Mouse (Mus musculus): ENCODE data around the gene Ddx42. TPM values are rescaled to one million over a fixed set of nuclear protein-coding genes. Genes with fewer than 3 reads are reported as not detected.

The Ddx42 gene
- polyA plus RNA-seq, 1 experiment, result 22.0 TPM

DNA sequence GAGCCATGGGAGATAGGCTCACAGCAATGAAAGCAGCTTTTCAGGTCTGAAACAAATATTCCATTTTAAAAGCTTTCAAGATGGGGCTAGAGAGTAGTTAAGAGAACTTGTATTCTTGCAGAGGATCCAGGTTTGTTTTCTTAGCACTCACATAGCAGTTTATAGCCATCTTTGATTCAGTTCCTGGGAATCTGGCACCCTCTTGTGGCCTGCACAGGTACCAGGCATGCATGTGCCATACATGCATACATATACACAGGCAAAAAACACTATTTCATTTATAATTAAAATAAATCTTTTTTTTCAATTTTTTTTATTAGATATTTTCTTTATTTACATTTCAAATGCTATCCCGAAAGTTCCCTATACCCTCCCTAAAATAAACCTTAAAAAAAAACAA lies 30.1 kb downstream of the Ddx42 start:
- Histone ChIP-seq H3K27me3 (ENCODE audit: control insufficient read depth, insufficient read depth, insufficient read length) (no peaks in the 10 kb centered on the region), H3K79me2 (ENCODE audit: control insufficient read depth, insufficient read depth) (no peaks in the 10 kb centered on the region), H3ac (ENCODE audit: control insufficient read depth, insufficient read length) (no peak overlapping the region), H3K36me3 (ENCODE audit: control insufficient read depth, insufficient read depth) (peaks cover 95% of the 10 kb centered on the region), H3K4me2 (ENCODE audit: low read depth) (no peak overlapping the region), H3K4me3 (no peak overlapping the region)
- TF ChIP-seq SRF (IDR thresholded peaks at IDR 0.05; ENCODE audit: control insufficient read depth, insufficient read length, low read depth) (no peak), TCF12 (IDR thresholded peaks at IDR 0.05; ENCODE audit: insufficient read depth, poor library complexity, severe bottlenecking) (no peak), POLR2A (IDR thresholded peaks at IDR 0.05; ENCODE audit: insufficient read length, low read depth) (no peak), CEBPB (IDR thresholded peaks at IDR 0.05; ENCODE audit: insufficient read depth, poor library complexity, severe bottlenecking) (no peak), REST (IDR thresholded peaks at IDR 0.05; ENCODE audit: insufficient read depth, insufficient read length) (no peak), MAX (IDR thresholded peaks at IDR 0.05; ENCODE audit: low read depth) (no peak), MYOG (IDR thresholded peaks at IDR 0.05; ENCODE audit: control insufficient read depth in 1 of 3, insufficient read depth in 1 of 3, insufficient read length in 2 of 3, low read depth in 2 of 3) (no peak), E2F4 (IDR thresholded peaks at IDR 0.05; ENCODE audit: insufficient read depth) (no peak), MYOD1 (IDR thresholded peaks at IDR 0.05; ENCODE audit: control insufficient read depth in 1 of 3, insufficient read length in 2 of 3, low read depth in 2 of 3) (no peak), USF1 (IDR thresholded peaks at IDR 0.05; ENCODE audit: low read depth) (no peak)

DNA sequence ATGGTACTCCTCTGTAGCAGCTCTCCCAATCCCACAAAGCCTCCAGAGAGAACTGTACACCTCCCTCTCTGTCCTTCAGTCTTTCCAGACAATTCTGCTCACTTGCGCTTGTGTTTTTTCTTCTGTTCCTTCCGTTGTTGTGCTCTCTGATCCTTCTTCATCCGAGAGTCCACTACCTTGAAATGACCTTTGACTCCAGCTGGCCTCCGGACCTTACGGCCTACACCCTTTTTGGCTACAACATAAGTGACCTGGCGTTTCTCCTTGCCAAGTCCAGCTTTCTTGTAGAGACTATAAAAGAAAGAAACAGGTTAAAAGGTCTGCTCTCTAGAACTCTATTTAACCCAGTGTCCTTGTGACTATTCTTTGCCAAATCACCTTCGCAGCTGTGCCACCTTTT lies 32.6 kb downstream of the Ddx42 start:
- peaks cover 84% of the 10 kb centered on the region for H3K36me3 ChIP-seq (ENCODE audit: control insufficient read depth, insufficient read depth)
- peaks cover 5% of the 10 kb centered on the region for H3K79me2 ChIP-seq (ENCODE audit: control insufficient read depth, insufficient read depth)
- no peak overlapping the region for H3K4me2 ChIP-seq (ENCODE audit: low read depth)
- no peak overlapping the region for H3ac ChIP-seq (ENCODE audit: control insufficient read depth, insufficient read length)
- H3K27me3 ChIP-seq (ENCODE audit: control insufficient read depth, insufficient read depth, insufficient read length), result no peaks in the 10 kb centered on the region
- no peak overlapping the region for H3K4me3 ChIP-seq
- TF ChIP-seq MAX (IDR thresholded peaks at IDR 0.05; ENCODE audit: low read depth), result no peak
- no peak for TF ChIP-seq SRF (IDR thresholded peaks at IDR 0.05; ENCODE audit: control insufficient read depth, insufficient read length, low read depth)
- TF ChIP-seq TCF12 (IDR thresholded peaks at IDR 0.05; ENCODE audit: insufficient read depth, poor library complexity, severe bottlenecking), result no peak
- TF ChIP-seq MYOD1 (IDR thresholded peaks at IDR 0.05; ENCODE audit: control insufficient read depth in 1 of 3, insufficient read length in 2 of 3, low read depth in 2 of 3), result no peak
- TF ChIP-seq POLR2A (IDR thresholded peaks at IDR 0.05; ENCODE audit: insufficient read length, low read depth), result no peak
- no peak for TF ChIP-seq USF1 (IDR thresholded peaks at IDR 0.05; ENCODE audit: low read depth)
- no peak for TF ChIP-seq MYOG (IDR thresholded peaks at IDR 0.05; ENCODE audit: control insufficient read depth in 1 of 3, insufficient read depth in 1 of 3, insufficient read length in 2 of 3, low read depth in 2 of 3)
- no peak for TF ChIP-seq TCF3 (IDR thresholded peaks at IDR 0.05; ENCODE audit: insufficient read length, low read depth)
- TF ChIP-seq POLR2AphosphoS2 (IDR thresholded peaks at IDR 0.05; ENCODE audit: insufficient read length, low read depth), result no peak

DNA sequence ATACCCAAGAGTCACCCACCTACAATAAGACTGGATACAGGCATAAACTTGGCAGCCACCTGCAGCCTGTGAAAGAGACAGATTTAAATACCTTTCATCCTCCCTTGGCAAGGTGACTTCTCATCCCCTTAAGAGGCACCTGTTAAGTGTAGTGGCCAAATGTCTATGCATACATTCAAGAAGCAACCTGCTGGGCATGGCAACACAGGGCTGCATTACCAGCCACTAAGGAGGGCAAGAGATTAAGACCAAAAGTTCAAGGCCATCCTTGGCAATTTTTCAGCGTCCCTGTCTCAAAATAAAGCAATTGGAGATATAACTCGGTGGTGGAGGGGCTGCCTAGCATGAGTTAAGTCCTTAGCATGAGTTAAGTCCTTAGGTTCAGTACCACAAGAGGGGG lies 38.0 kb downstream of the Ddx42 start:
- Histone ChIP-seq H3K79me2 (ENCODE audit: control insufficient read depth, insufficient read depth) (peaks cover 55% of the 10 kb centered on the region), H3K27me3 (ENCODE audit: control insufficient read depth, insufficient read depth, insufficient read length) (no peaks in the 10 kb centered on the region), H3K4me2 (ENCODE audit: low read depth) (peak overlapping the region; percentile 79), H3K4me3 (peak overlapping the region; percentile 87), H3ac (ENCODE audit: control insufficient read depth, insufficient read length) (peak overlapping the region; percentile 49), H3K36me3 (ENCODE audit: control insufficient read depth, insufficient read depth) (peaks cover 34% of the 10 kb centered on the region)
- no peak for TF ChIP-seq MAX (IDR thresholded peaks at IDR 0.05; ENCODE audit: low read depth)
- TF ChIP-seq REST (IDR thresholded peaks at IDR 0.05; ENCODE audit: insufficient read depth, insufficient read length), result no peak
- TF ChIP-seq POLR2AphosphoS2 (IDR thresholded peaks at IDR 0.05; ENCODE audit: insufficient read length, low read depth), result no peak
- no peak for TF ChIP-seq E2F4 (IDR thresholded peaks at IDR 0.05; ENCODE audit: insufficient read depth)
- TF ChIP-seq SRF (IDR thresholded peaks at IDR 0.05; ENCODE audit: control insufficient read depth, insufficient read length, low read depth), result no peak
- no peak for TF ChIP-seq USF1 (IDR thresholded peaks at IDR 0.05; ENCODE audit: low read depth)
- no peak for TF ChIP-seq MYOD1 (IDR thresholded peaks at IDR 0.05; ENCODE audit: control insufficient read depth in 1 of 3, insufficient read length in 2 of 3, low read depth in 2 of 3)
- TF ChIP-seq CEBPB (IDR thresholded peaks at IDR 0.05; ENCODE audit: insufficient read depth, poor library complexity, severe bottlenecking), result no peak
- TF ChIP-seq POLR2A (IDR thresholded peaks at IDR 0.05; ENCODE audit: insufficient read length, low read depth), result no peak
- no peak for TF ChIP-seq MYOG (IDR thresholded peaks at IDR 0.05; ENCODE audit: control insufficient read depth in 1 of 3, insufficient read depth in 1 of 3, insufficient read length in 2 of 3, low read depth in 2 of 3)
- TF ChIP-seq TCF3 (IDR thresholded peaks at IDR 0.05; ENCODE audit: insufficient read length, low read depth), result no peak
- no peak for TF ChIP-seq TCF12 (IDR thresholded peaks at IDR 0.05; ENCODE audit: insufficient read depth, poor library complexity, severe bottlenecking)

DNA sequence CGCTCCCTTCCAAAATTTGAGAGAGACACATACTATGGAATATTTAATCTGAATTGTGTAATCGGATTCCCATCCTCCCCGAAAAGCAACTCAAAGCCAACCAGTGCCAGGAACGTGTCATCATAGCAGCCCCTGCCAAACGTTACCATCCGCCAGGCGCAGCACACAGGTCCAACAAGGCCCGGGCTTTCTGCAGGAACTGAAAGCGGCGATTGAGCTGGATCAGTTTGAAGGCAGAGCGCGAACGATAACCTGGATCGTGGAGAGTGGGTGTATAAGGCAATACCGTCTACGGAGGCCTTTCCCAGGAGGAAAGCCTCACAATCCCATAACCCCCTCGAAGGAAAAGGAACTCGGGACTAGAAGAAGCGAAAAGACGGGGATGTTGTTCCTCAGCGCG lies 38.4 kb downstream of the Ddx42 start:
- peaks cover 58% of the 10 kb centered on the region for H3K79me2 ChIP-seq (ENCODE audit: control insufficient read depth, insufficient read depth)
- peak overlapping the region; percentile 49 for H3ac ChIP-seq (ENCODE audit: control insufficient read depth, insufficient read length)
- peak overlapping the region; percentile 87 for H3K4me3 ChIP-seq
- H3K27me3 ChIP-seq (ENCODE audit: control insufficient read depth, insufficient read depth, insufficient read length), result no peaks in the 10 kb centered on the region
- H3K36me3 ChIP-seq (ENCODE audit: control insufficient read depth, insufficient read depth), result peaks cover 30% of the 10 kb centered on the region
- TF ChIP-seq TCF12 (IDR thresholded peaks at IDR 0.05; ENCODE audit: insufficient read depth, poor library complexity, severe bottlenecking) (no peak), SRF (IDR thresholded peaks at IDR 0.05; ENCODE audit: control insufficient read depth, insufficient read length, low read depth) (no peak), POLR2A (IDR thresholded peaks at IDR 0.05; ENCODE audit: insufficient read length, low read depth) (no peak), REST (IDR thresholded peaks at IDR 0.05; ENCODE audit: insufficient read depth, insufficient read length) (no peak), TCF3 (IDR thresholded peaks at IDR 0.05; ENCODE audit: insufficient read length, low read depth) (no peak), CEBPB (IDR thresholded peaks at IDR 0.05; ENCODE audit: insufficient read depth, poor library complexity, severe bottlenecking) (no peak), USF1 (IDR thresholded peaks at IDR 0.05; ENCODE audit: low read depth) (no peak), MYOD1 (IDR thresholded peaks at IDR 0.05; ENCODE audit: control insufficient read depth in 1 of 3, insufficient read length in 2 of 3, low read depth in 2 of 3) (no peak), POLR2AphosphoS2 (IDR thresholded peaks at IDR 0.05; ENCODE audit: insufficient read length, low read depth) (no peak), E2F4 (IDR thresholded peaks at IDR 0.05; ENCODE audit: insufficient read depth) (no peak), MYOG (IDR thresholded peaks at IDR 0.05; ENCODE audit: control insufficient read depth in 1 of 3, insufficient read depth in 1 of 3, insufficient read length in 2 of 3, low read depth in 2 of 3) (no peak), MAX (IDR thresholded peaks at IDR 0.05; ENCODE audit: low read depth) (no peak)
- peak overlapping the region; percentile 79 for H3K4me2 ChIP-seq (ENCODE audit: low read depth)
